Mouse (Mus musculus) thymus, adult 2 months (tissue): ENCODE results near the gene Lig3. TPM values are rescaled to one million over a fixed set of nuclear protein-coding genes. Genes with fewer than 3 reads are reported as not detected.

Experiments
- DNase-seq: peaks from one replicate; pipeline ENCODE4 v3.0.0; 2021
- H3K27ac ChIP-seq: fragments of 200-500 bp; 2 replicates; pipeline ENCODE4 v1.5.1; 2012; ENCODE audit warnings: low read length, control low read depth; ENCODE audit not compliant: control insufficient read depth, insufficient read depth
- H3K27me3 ChIP-seq: fragments of 200-500 bp; 2 replicates; pipeline ENCODE4 v1.6.1; 2012; ENCODE audit warnings: mild to moderate bottlenecking, low read length, moderate library complexity, mixed read lengths; ENCODE audit not compliant: control insufficient read depth, insufficient read depth
- H3K36me3 ChIP-seq: fragments of 200-500 bp; 2 replicates; pipeline ENCODE4 v1.6.1; 2012; ENCODE audit warnings: mild to moderate bottlenecking, low read length, moderate library complexity; ENCODE audit not compliant: control insufficient read depth, insufficient read depth
- H3K4me1 ChIP-seq: fragments of 200-500 bp; replicated peaks from 2 replicates; pipeline ENCODE4 v1.6.1; 2012; ENCODE audit warnings: low read length; ENCODE audit not compliant: control insufficient read depth, insufficient read depth
- H3K4me3 ChIP-seq: fragments of 200-500 bp; 2 replicates; pipeline ENCODE4 v1.5.1; 2012; ENCODE audit warnings: mild to moderate bottlenecking, low read length, control low read depth, moderate library complexity; ENCODE audit not compliant: control insufficient read depth, insufficient read depth
- CTCF ChIP-seq: fragments of 200-500 bp; IDR thresholded peaks from 2 replicates; pipeline ENCODE4 v1.5.1; 2012; ENCODE audit warnings: mild to moderate bottlenecking, control low read depth, low read length, moderate library complexity, borderline replicate concordance; ENCODE audit not compliant: control insufficient read depth, poor library complexity, insufficient read depth; ENCODE audit errors: extremely low read depth
- POLR2A ChIP-seq: fragments of 200-500 bp; IDR thresholded peaks from 2 replicates; pipeline ENCODE4 v1.6.1; 2012; ENCODE audit warnings: mild to moderate bottlenecking, low read length, control low read depth, moderate library complexity; ENCODE audit not compliant: control insufficient read depth, poor library complexity, insufficient read depth; ENCODE audit errors: extremely low read depth
- WGBS: fragments of 180-500 bp; shearing (Covaris S2); methylation state at CpG from one replicate; pipeline ENCODE4 v1.1.7; 2018; 5-methylcytosine and 5-hydroxymethylcytosine counted together
- polyA plus RNA-seq: library from polyadenylated mRNA; depleted of rRNA; stranded (reverse); fragments of >200 nt; gene quantifications from 2 replicates; pipeline ENCODE4 v1.2.3, GENCODE M21; 2012

Gene Lig3
- polyA plus RNA-seq, 1 experiment = 18.5 TPM

DNA sequence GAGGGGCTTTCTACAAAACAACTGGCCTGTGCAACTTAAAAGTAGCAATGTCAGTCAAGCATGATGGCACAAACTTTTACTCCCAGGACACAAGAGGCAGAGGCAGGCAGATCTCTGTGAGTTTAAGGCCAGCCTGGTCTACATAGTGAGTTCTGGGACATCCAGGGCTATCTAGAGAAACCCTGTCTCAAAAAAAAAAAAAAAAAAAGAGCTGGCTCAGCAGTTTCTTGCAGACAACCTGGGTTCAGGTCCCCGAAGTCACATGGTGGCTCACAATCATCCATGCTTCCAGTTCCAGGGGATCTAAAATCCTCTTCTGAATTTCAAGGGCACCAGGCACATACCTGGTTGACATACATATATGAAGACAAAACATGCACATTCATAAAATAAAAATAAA lies 25.0 kb upstream of the Lig3 start:
- Histone ChIP-seq H3K27ac (no peak overlapping the region), H3K4me3 (no peak overlapping the region), H3K27me3 (no peaks in the 10 kb centered on the region), H3K36me3 (no peaks in the 10 kb centered on the region), H3K4me1 (no peaks in the 10 kb centered on the region)
- 91% methylated on average over 1 of the region's 1 CpGs for WGBS
- no peak for DNase-seq
- no peak for TF ChIP-seq POLR2A
- no peak for TF ChIP-seq CTCF

DNA sequence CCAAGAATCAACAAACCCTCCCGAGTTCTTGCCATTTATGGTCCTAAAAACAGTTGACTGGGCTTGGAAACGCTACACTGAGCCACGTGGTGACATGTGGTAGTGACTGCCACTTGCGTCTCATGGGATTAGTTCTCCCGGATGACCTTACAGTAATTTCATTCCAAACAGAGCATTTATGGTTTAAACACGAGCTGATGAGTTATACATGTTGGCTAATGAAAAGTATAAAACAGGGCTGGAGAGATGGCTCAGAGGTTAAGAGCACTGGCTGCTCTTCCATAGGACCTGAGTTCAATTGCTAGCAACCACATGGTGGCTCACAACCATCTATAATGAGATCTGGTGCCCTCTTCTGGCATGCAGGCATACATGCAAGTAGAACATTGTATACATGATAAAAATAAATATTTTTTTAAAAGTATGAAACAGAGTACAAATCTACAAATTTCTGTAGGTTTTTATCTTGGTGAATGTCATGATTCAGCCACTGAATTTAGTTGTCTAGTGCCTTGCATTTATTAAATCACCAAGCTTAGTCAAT lies 18.6 kb upstream of the Lig3 start:
- WGBS = 95% methylated on average over 6 of the region's 6 CpGs
- no peak overlapping the region for H3K4me3 ChIP-seq
- DNase-seq = no peak
- peaks cover 8% of the 10 kb centered on the region for H3K4me1 ChIP-seq
- H3K27me3 ChIP-seq = no peaks in the 10 kb centered on the region
- TF ChIP-seq POLR2A = no peak
- TF ChIP-seq CTCF = no peak
- H3K27ac ChIP-seq = no peak overlapping the region
- H3K36me3 ChIP-seq = no peaks in the 10 kb centered on the region

DNA sequence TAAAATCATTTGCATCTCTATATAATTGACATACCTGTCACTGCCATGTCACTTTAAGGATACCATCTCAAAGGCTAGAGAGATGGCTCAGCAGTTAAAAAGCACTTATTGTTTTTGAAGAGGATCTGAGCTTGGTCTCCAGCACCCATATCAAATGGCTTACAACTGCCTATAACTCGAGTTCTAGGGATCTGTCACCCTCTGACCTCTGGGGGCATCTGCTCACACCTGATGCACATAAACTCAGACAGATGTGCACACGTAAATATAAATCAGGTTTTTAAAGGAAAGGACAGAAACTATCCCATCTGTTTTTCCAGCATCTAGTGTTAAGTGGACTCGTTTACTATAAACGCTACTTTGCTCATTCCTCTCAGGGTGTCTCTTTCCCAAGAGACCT lies 17.6 kb upstream of the Lig3 start:
- 8% methylated on average over 4 of the region's 4 CpGs for WGBS
- Histone ChIP-seq H3K4me3 (no peak overlapping the region), H3K36me3 (0 out of 2 replicates have a peak, but pooled peaks cover 3% of the 10 kb centered on the region), H3K27me3 (no peaks in the 10 kb centered on the region), H3K27ac (no peak overlapping the region; the same call in 1 of the 2 replicates), H3K4me1 (peaks cover 8% of the 10 kb centered on the region)
- DNase-seq = no peak
- TF ChIP-seq POLR2A = no peak
- no peak for TF ChIP-seq CTCF

DNA sequence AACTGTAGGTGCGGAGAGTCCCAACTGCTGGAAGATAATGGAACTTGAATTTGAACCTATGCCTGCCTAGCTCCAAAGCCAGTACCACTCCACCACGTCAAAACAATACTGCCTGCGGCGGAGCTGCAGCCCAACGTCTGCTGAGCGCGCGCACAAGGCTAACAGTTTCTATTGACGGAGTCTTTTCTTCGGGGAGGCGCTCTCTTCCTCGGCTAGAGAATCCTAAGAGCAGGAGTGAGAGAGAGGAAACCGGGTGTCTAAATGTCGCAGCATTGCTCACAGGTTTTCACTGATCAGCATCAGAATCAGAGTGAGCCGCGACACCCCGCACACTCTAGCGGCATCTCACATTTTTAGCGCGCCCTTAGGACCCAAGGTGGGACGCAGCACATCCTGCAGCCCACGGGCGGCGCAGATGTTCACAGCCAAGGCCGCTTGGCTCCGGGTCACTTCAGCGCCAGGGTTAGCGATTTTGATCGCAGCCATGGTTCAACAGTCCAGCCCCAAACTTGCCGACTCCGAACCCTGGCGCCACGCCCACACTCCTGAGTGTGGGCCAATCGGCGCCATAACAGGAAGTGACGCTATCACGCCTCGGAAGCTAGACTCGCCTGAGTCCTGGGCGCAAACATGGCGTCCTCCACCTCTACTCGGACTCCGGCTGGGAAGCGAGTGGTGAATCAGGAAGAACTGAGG lies 17.0 kb upstream of the Lig3 start, which contains the start of the genes Cct6b and Zfp830:
Cct6b (minus strand) TSS at position 580 of the 696 bp plus-strand sequence.
Zfp830 (plus strand) TSS at position 604 of the 696 bp plus-strand sequence.
- WGBS = under 1% methylated on average over 44 of the region's 44 CpGs
- Histone ChIP-seq H3K27ac (peak within 1 kb of the TSS; percentile 51), H3K4me3 (peak within 1 kb of the TSS; percentile 65), H3K4me1 (peaks cover 8% of the 10 kb centered on the region), H3K27me3 (no peaks in the 10 kb centered on the region), H3K36me3 (peaks cover 3% of the 10 kb centered on the region; the same call in 1 of the 2 replicates)
- peak; percentile 89 for DNase-seq
- TF ChIP-seq CTCF (peak; percentile 53; the same call in 1 of the 2 replicates), POLR2A (peak; percentile 80)

DNA sequence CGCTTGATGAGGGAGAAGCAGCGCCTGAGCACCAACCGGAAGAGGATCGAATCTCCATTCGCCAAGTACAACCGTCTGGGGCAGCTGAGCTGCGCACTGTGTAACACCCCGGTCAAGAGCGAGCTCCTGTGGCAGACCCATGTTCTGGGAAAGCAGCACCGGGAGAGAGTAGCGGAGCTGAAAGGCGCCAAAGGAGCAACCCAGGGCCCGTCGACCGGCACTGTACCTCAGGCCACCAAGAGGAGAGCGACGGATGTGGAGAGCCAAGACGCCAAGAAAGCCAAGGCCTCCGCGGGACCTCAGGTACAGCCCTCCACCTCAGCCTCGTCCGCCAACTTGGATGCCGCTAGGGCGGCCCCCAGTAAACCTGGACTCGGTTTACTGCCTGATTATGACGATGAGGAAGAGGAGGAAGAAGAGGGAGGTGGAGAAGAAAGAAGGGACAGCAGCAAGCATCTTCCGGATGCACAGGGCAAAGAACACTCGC lies 16.4 kb upstream of the Lig3 start:
- peaks cover 8% of the 10 kb centered on the region for H3K4me1 ChIP-seq
- no peak for DNase-seq
- H3K36me3 ChIP-seq = peaks cover 3% of the 10 kb centered on the region; the same call in 1 of the 2 replicates
- no peak overlapping the region for H3K27ac ChIP-seq
- whole genome bisulfite sequencing = under 1% methylated on average over 28 of the region's 28 CpGs
- peak overlapping the region; percentile 65 for H3K4me3 ChIP-seq
- TF ChIP-seq POLR2A (peak; percentile 26; the same call in 1 of the 2 replicates), CTCF (no peak)
- H3K27me3 ChIP-seq = no peaks in the 10 kb centered on the region

DNA sequence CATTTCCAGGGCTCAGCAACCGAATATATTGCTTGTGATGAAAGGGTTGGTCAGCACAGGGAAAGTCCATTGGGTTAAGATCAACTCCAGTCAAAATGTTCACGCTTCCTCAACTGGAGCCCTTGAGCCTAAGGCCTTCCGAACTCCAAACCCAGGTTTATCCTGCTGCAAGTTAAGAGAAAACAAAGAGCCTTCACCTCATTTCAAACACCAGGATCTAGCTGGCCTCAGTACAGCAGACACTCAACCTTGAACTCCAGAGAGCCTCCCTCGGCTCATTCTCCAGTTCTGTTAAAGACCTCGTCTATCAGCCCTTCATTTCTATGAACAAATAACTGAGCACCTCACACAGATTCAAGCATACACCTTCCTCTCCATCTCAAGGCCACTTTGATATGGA lies 774 bp upstream of the Lig3 start:
- Histone ChIP-seq H3K4me1 (peaks cover 9% of the 10 kb centered on the region), H3K27me3 (no peaks in the 10 kb centered on the region), H3K27ac (no peak overlapping the region), H3K36me3 (no peaks in the 10 kb centered on the region), H3K4me3 (no peak overlapping the region)
- no peak for DNase-seq
- WGBS = 44% methylated on average over 5 of the region's 5 CpGs
- TF ChIP-seq POLR2A = no peak
- no peak for TF ChIP-seq CTCF
